Mouse (Mus musculus) ES-E14 (cell line): ENCODE measurements around the gene Calm3. TPM values are rescaled to one million over a fixed set of nuclear protein-coding genes. Genes with fewer than 3 reads are reported as not detected.
A peak's percentile ranks its signal among the peaks of the same experiment; 100 is the strongest.

Experiments used
- DNase-seq: peaks from one replicate; pipeline ENCODE4 v3.0.0-alpha.2; 2013; ENCODE audit warnings: low read depth, low spot score
- H3K27ac ChIP-seq: 2 replicates; pipeline ENCODE4 v1.5.1; 2012; ENCODE audit warnings: low read depth, mild to moderate bottlenecking, low read length, moderate library complexity, mixed read lengths; ENCODE audit not compliant: poor library complexity, insufficient read depth, severe bottlenecking
- H3K36me3 ChIP-seq: 2 replicates; pipeline ENCODE4 v1.6.1; 2012; ENCODE audit warnings: mild to moderate bottlenecking, low read length, moderate library complexity, mixed read lengths; ENCODE audit not compliant: control insufficient read depth, poor library complexity, insufficient read depth, severe bottlenecking
- H3K4me1 ChIP-seq, 2 experiments: fragments of 150-350 bp in 1 of 2; sonication (generic) in 1 of 2; 2 replicates each; pipeline ENCODE4 v1.6.1; 2012; ENCODE audit warnings: low read length in 2 of 2, mild to moderate bottlenecking in 1 of 2, mixed read lengths in 1 of 2; ENCODE audit not compliant: control insufficient read depth in 2 of 2, insufficient read depth in 2 of 2, poor library complexity in 1 of 2
- H3K4me3 ChIP-seq, 2 experiments: fragments of 150-350 bp in 1 of 2; sonication (generic) in 1 of 2; 2 replicates each; pipeline ENCODE4 v1.5.1; 2012; ENCODE audit warnings: low read length in 2 of 2, low read depth in 1 of 2, mild to moderate bottlenecking in 1 of 2, mixed read lengths in 1 of 2; ENCODE audit not compliant: insufficient read depth in 1 of 2, poor library complexity in 1 of 2, severe bottlenecking in 1 of 2
- H3K9ac ChIP-seq: 2 replicates; pipeline ENCODE4 v1.6.1; 2012; ENCODE audit warnings: low read depth, mild to moderate bottlenecking, low read length, mixed read lengths; ENCODE audit not compliant: poor library complexity, insufficient read depth, severe bottlenecking
- H3K9me3 ChIP-seq: fragments of 150-350 bp; sonication (generic); 2 replicates; pipeline ENCODE4 v1.6.1; 2012; ENCODE audit warnings: low read depth, mild to moderate bottlenecking, low read length; ENCODE audit not compliant: control insufficient read depth, insufficient read depth
- CHD2 ChIP-seq: IDR thresholded peaks from 2 replicates; pipeline ENCODE4 v1.6.1; 2014; ENCODE audit warnings: mild to moderate bottlenecking, low read depth, low read length, inconsistent platforms
- HCFC1 ChIP-seq: IDR thresholded peaks from 2 replicates; pipeline ENCODE4 v1.6.1; 2012; ENCODE audit warnings: low read length, inconsistent platforms, borderline replicate concordance; ENCODE audit not compliant: insufficient read depth
- MAFK ChIP-seq: IDR thresholded peaks from 2 replicates; pipeline ENCODE4 v1.6.1; 2014; ENCODE audit warnings: mild to moderate bottlenecking, low read depth, low read length, inconsistent platforms; ENCODE audit not compliant: insufficient read depth
- ZC3H11A ChIP-seq: IDR thresholded peaks from 2 replicates; pipeline ENCODE4 v1.6.1; 2012; ENCODE audit warnings: low read depth, mild to moderate bottlenecking, inconsistent platforms, low read length, borderline replicate concordance
- ZNF384 ChIP-seq: IDR thresholded peaks from 2 replicates; pipeline ENCODE4 v1.6.1; 2012; ENCODE audit warnings: low read depth, low read length, inconsistent platforms
- in situ Hi-C, 2 experiments: fragments of 600-800 bp; cut with MboI; formaldehyde crosslinking; loops; one replicate each; pipeline ENCODE4 v1.15.1; 2025; ENCODE audit warnings: low sequenced_read_pairs in 2 of 2, inconsistent platforms in 1 of 2; ENCODE audit not compliant: unreplicated experiment in 2 of 2
- total RNA-seq: library from RNA; depleted of rRNA; stranded (reverse); fragments of 300-350 nt; gene quantifications from 2 replicates; pipeline ENCODE4 v1.2.3, GENCODE M21; 2012

Gene Calm3
- total RNA-seq, 1 experiment: 198 TPM

GRCm38 (mm10) chr7:16884334-16884733 lies 39.6 kb downstream of the Calm3 start:
- Histone ChIP-seq H3K9ac (no peak overlapping the region; the same call in 1 of the 2 replicates), H3K27ac (no peak overlapping the region), H3K36me3 (peaks cover 6% of the 10 kb centered on the region; the same call in 1 of the 2 replicates), H3K4me3 (no peak overlapping the region), H3K4me1 (peaks cover 3 to 23% of the 10 kb centered on the region in 2 experiments; a peak in 3 of 4 replicates), H3K9me3 (no peaks in the 10 kb centered on the region)
- in situ Hi-C loops: no loop called here
- TF ChIP-seq MAFK (no peak), CHD2 (no peak), ZC3H11A (no peak), ZNF384 (no peak), HCFC1 (no peak)
- DNase-seq: no peak

- H3K9ac ChIP-seq: no peak overlapping the region
- H3K36me3 ChIP-seq: peaks cover 6% of the 10 kb centered on the region; the same call in 1 of the 2 replicates
- no peak for TF ChIP-seq CHD2
- DNase-seq: no peak
- no peak overlapping the region for H3K27ac ChIP-seq
- H3K9me3 ChIP-seq: no peaks in the 10 kb centered on the region
- in situ Hi-C loops: no loop called here
- H3K4me1 ChIP-seq: peaks cover 3 to 19% of the 10 kb centered on the region in 2 experiments; a peak in 2 of 4 replicates
- H3K4me3 ChIP-seq: no peak overlapping the region
Measured at GRCm38 (mm10) chr7:16883162-16883561, 40.8 kb downstream of the Calm3 start.

GRCm38 (mm10) chr7:16880615-16881014 lies 43.3 kb downstream of the Calm3 start:
- no peak for DNase-seq
- peak overlapping the region in 1 of 2 experiments; percentile 35; a peak in 2 of 4 replicates for H3K4me3 ChIP-seq
- peaks cover 7 to 10% of the 10 kb centered on the region in 2 experiments; a peak in 3 of 4 replicates for H3K4me1 ChIP-seq
- H3K27ac ChIP-seq: peak overlapping the region; percentile 92
- TF ChIP-seq CHD2: no peak
- TF ChIP-seq MAFK: no peak
- no peak for TF ChIP-seq ZC3H11A
- no peak for TF ChIP-seq ZNF384
- no peak for TF ChIP-seq HCFC1
- H3K36me3 ChIP-seq: no peaks in the 10 kb centered on the region
- no peaks in the 10 kb centered on the region for H3K9me3 ChIP-seq
- peak overlapping the region; percentile 43 for H3K9ac ChIP-seq
- in situ Hi-C loops: no loop called here

GRCm38 (mm10) chr7:16879796-16880547 lies 43.9 kb downstream of the Calm3 start:
- no peak for TF ChIP-seq HCFC1
- TF ChIP-seq ZNF384: no peak
- TF ChIP-seq CHD2: no peak
- no peaks in the 10 kb centered on the region for H3K9me3 ChIP-seq
- peak overlapping the region; percentile 92 for H3K27ac ChIP-seq
- in situ Hi-C loops: no loop called here
- peak overlapping the region; percentile 43; the same call in 1 of the 2 replicates for H3K9ac ChIP-seq
- peak overlapping the region in 1 of 2 experiments; percentile 35; a peak in 1 of 4 replicates for H3K4me3 ChIP-seq
- H3K4me1 ChIP-seq: peaks cover 7 to 13% of the 10 kb centered on the region in 2 experiments; a peak in 3 of 4 replicates
- no peak for DNase-seq
- no peaks in the 10 kb centered on the region for H3K36me3 ChIP-seq

GRCm38 (mm10) chr7:16877717-16878116 lies 46.2 kb downstream of the Calm3 start:
- no peak for DNase-seq
- H3K27ac ChIP-seq: no peak overlapping the region
- H3K4me1 ChIP-seq: peaks cover 7 to 11% of the 10 kb centered on the region in 2 experiments; a peak in 3 of 4 replicates
- no peaks in the 10 kb centered on the region for H3K36me3 ChIP-seq
- no peaks in the 10 kb centered on the region for H3K9me3 ChIP-seq
- H3K4me3 ChIP-seq: no peak overlapping the region
- in situ Hi-C loops: no loop called here
- no peak overlapping the region for H3K9ac ChIP-seq
- TF ChIP-seq MAFK (no peak), CHD2 (no peak)
